Mouse (Mus musculus) adipocyte (in vitro differentiated cells): ENCODE measurements around the gene Ubac1.

Source experiments
- DNase-seq: peaks from one replicate; pipeline ENCODE4 v3.0.0-alpha.2; 2016; ENCODE audit warnings: low spot score

Gene Ubac1

DNA sequence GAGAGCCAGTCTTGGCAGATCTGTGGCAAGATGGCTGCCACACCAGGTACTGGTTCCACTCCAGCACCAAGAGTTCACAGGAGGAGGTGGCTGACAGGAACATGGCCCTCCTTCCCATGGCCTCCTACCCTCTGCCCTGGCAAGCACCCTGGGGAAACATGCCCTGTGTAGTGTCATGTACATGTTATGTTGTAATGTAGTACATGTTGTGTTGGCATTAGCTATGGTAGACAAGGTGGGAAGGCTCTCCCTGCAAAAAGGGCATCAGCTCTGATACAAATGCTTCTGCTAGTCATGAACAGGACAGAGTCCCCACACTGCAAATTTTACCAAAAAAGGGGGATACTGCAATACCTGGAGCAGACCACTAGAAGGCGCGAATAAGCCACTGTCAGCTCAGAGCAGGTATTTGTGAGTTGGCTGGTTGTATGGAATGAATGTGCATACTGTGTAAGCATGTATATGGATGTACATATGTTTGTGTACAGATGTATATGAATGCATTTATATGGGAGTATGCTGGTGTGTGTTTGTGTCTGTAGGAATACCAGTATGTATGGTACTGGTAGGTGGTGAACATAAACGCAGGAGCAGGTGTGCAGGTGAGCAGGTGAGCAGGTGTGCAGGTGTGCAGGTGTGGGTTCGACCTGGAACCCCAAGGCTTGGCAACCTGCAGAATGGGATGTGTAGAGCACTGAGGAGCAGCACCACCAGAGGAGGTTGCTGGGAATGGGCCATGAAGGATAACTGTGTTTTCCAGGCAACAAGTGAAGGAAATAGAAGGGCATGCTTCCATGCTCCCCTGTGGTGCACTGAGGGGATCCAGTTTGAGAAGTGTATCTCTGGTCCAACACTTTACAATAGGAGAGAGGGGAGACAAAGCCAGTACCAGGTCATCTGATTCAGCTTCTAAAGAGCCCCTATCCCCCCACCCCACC is 2.9 kb upstream of the Ubac1 start:
- DNase-seq: peak; percentile 30

DNA sequence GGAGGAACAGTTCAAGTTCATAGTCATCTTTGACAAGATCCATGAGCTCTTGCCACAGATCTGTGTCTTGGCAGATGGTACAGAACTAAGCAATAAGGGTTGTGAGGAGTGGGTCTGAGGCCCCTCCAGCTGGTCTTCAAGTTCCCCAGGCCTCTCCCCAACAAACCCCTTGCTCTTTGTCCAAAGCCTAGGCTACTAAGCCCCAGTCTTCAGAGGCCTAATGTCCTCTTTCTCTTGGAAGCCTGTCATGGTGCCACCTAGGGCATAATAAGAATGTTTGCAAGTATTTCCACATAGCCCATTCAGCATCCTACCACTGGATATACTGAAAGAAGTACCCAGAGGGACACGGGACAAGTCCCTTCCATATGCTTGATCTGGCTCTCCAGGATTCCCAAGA is 1.1 kb upstream of the Ubac1 start:
- peak; percentile 24 for DNase-seq

DNA sequence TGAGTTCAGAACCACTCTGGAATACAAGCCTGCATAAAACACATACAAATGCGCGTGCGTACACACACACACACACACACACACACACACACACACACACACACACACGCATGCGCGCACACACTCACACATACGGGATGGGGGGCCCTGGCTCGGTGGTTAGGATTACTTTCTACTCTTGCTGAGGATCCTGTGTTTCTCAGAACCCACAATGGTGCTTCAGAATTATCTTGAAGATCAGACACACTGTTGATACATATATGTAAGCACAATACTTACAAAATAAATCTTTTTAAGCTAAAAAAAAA is 665 bp upstream of the Ubac1 start:
- DNase-seq: no peak

DNA sequence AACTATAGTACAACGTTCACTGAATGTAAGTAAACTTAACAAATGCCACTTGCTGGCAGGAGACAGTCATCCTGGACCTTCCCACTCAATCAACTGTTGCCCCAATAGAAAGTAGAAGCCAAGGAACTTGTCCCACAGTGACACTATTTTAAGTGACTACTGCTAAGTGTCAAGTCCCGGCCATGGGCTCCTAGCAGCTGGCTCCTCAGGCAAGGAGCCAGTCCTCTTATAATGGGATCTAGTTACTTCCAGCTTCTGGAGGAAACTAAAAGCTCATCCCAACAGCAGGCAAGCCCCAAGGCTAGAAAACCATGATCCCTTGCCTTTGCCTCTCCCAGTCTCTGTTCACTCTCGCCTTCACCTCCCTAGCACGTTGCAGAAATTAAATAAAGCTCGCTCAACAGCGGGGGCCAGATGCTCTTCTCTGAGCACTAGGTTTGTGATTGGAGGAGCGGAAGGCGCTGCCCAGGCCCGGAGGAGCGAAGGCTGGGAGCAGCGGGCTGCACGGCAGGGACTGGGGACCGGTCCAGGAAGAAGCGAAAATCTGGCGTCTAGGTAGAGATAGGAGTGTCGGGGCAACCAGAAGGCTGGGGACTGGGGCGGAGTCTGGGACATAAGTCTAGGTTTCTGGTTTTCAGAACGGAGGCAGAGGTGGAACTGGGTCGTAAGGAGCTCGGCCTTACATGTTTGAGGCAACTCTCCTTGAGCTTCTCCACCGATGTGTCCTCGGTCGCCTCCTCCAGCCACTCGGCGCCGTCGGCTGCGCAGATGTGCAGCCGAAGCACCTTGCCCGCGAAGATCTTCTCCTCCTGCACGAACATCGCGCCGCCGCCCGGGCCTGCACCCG is 610 bp downstream of the Ubac1 start:
- DNase-seq: peak; percentile 69

DNA sequence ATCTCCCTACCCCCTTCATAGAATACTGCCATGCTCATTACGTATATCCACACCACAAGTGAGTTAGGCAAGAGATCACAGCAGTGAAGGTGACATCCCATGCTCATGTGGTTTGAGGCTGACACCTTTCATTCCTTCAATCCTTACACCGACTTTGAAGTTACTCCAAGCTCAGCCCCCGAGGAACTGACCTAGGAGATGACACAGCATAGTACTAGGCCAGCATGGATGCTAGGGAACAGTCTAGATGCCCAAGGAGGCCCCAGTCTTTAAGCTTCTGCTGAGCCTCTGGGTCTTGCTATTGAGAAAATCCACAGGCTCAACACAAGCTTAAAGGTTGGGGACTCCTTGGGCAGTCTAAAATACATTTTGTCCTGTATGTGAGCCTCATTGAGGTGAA is 1.6 kb downstream of the Ubac1 start:
- DNase-seq: no peak

DNA sequence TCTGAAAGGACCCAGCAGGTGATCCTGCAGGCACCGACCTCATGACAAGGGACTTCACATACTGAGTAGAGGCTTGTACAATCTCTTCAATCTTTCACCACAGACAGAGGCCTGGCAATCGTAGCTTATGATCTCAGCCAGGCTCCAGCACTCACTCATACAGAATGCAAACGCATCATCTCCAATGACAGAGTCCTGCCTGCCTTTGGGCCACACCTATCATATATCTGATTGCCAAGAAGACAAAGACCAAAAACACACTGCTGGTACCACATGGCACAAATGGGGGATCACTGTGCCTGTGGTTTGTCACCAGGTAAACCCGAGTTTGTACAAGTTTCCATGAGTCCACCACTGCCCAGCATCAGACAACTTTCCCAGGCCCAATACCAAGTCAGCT is 4.2 kb downstream of the Ubac1 start:
- DNase-seq: no peak

DNA sequence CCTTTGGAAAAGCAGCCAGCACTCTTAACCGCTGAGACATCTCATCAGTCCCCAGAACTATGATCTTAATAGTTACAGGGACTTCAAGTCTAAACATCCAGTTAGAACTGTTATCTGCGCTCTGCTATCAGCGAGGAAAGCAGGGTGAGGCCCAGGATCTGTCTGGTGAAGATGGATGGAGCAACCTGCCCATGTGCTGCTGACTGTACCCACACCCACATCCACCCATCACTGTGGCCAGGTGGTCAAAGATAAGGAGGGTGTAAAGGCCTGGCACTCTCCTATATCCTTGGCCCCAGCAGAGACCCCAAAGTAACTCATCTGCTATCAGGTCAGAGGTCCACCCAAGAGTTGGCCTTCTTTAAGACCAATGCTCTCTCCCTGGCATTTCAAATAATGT is 7.9 kb downstream of the Ubac1 start:
- DNase-seq: no peak

DNA sequence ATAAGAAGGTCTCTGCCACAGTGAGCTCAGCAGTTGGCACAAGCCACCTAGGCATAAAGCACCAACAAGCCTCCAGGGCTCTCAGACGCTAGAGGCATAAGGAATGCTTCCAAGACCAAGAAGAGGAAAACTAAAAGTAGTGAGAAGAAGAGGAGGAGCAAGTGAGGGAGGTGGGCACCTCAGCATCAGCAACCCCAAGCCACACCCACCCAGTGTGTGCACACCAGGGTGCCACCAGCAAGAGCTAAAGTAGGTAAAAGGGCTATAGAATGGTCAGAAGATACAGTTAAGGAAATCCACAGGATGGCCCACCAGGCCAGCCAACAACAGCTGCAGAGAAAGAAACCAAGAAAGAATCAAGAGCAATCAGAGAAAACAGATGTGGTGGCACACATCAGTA is 10.1 kb downstream of the Ubac1 start:
- no peak for DNase-seq

DNA sequence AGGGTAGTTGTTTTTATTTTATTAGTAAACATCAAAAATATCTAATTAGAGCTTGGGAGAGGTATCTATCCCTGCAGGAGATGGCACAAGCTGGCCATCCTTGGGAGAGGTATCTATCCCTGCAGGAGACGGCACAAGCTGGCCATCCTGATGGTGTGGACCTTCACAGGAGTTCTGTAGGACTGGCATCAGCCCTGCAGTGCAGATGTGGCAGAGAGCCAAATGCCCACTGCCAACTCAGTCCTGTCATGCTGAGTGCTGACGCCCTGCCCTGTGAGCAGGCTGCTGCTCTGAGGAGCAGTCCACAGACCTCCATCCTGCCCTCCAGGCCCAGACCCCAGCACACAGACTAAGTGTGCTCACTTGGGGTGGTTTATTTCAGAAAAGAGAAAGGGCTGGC is 19.5 kb downstream of the Ubac1 start:
- DNase-seq: no peak

DNA sequence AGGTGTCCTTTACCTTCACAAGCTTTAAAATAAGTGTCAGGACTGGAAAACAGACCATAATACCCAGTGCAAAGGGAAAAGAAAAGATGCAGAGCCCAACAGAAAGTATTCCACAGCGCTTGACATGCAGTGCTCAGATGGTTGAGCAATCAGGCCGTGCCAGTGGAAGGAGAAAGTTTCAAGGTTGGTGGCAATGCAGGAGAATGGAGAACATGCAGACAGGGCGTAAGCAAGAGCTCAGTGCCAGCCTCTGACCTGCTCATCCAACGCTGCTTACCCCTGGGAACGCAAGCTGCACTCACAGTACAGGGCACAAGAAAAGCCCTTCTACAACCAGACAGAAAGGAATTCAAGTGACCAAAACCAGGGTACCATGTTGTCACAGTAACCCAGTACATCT is 20.4 kb downstream of the Ubac1 start:
- DNase-seq: no peak

DNA sequence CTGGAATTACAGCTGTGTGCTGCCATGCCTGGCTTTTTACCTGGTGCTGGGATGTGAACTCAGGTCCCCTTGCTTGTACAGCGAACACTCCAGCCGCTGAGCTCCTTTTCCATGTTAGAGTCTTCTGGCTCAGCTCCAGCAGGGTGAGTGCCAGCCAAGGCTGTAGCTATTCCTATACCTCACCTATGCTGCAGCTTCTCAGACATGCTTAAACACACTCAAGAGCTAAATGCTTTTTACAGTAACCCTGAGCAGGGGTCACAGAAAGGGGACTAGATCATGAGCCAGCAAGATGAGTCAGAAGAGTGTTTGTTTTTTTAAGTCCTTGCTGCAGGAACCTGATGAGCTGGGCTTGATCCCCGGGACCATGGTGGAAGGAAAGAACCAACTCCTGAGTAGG is 23.8 kb downstream of the Ubac1 start:
- DNase-seq: no peak

DNA sequence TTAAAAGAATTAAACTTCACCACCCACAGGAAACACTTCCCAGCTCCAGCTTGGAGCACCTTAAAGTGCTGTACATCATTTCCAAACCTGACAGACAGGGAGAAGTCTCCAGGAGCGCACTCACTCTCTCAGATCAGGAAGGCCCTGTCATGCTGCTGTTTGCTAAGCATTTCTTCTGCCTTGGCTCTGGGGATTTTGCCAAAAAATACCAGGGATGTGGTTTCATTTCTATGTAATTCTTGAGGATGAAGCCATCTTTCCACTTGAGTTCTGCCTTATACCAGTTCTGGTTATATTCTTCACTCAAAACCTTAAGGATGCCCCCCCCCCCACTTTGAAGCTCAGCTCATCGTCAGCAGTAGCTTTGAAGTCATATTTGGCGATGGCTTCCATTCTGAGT is 26.8 kb downstream of the Ubac1 start:
- DNase-seq: no peak

DNA sequence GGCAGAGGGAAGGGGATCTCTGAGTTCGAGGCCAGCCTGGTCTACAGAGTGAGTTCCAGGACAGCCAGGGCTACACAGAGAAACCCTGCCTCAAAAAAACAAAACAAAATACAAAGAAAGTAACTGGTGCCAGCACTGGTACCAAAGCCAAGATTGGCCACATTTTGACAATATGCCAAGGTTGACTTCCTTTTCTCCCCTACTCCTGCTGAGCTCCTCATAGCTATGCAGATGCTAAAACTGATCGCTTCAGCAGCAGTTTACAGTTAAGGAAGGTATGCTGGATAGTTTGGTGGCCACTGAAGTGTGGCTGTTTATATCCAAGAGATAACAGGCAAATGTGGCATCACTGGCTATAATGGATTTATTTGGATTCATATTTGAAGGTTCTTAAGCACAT is 29.3 kb downstream of the Ubac1 start:
- DNase-seq: peak; percentile 53

DNA sequence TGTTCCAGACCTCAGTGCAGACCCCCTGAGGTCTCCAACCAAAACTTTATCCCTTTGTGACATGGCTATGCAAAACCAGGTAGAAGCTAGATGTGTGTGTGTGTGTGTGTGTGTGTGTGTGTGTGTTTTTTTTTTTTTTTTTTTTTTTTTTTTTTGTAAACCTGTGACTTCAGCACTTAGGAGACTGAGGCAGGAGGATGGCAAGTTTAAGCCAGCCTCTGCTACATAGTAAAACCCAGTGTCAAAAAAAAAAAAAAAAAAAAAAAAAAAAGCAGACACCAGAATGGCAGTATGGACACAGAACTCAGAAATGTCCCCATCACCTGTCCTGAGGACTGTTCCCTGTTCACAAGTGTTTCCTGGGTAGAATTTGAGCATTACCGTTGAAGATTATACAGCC is 31.9 kb downstream of the Ubac1 start:
- no peak for DNase-seq

DNA sequence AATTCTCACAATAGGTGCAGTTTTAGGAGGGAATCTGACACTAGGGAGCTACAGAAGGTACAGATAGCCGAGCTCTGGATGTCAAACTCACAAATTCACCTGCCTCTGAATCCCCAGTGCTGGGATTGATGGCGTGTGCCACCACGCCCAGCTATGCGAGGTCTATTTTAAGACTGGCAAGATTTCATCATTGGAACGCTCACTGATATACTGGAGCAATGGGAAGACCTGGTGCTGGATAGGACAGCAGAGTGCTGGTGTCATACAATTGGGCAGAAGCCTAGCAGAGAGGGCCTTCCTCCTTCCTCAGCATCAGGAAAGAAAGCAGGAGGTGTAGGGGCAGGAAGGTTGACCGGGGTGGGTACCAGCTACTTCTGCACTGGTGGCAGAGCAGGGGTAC is 33.7 kb downstream of the Ubac1 start:
- no peak for DNase-seq

DNA sequence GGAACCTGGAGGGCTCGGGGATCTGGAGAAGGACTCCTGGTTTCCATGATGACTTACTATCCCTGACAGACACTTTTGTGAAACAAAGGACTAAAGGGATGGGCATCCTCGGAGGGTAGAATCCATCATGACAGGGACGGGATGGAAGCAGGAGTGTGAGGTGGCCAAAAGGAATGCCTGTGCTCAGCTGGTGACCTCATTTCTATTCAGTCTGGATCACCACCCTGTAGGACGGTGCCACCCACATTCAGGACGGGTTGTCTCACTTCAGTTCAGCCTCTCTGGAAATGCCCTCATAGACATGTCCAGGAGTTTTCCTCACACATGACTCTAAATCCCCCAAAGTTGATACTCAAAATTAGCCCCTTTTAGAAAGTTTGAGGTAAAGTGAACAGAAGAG is 34.9 kb downstream of the Ubac1 start:
- DNase-seq: no peak

DNA sequence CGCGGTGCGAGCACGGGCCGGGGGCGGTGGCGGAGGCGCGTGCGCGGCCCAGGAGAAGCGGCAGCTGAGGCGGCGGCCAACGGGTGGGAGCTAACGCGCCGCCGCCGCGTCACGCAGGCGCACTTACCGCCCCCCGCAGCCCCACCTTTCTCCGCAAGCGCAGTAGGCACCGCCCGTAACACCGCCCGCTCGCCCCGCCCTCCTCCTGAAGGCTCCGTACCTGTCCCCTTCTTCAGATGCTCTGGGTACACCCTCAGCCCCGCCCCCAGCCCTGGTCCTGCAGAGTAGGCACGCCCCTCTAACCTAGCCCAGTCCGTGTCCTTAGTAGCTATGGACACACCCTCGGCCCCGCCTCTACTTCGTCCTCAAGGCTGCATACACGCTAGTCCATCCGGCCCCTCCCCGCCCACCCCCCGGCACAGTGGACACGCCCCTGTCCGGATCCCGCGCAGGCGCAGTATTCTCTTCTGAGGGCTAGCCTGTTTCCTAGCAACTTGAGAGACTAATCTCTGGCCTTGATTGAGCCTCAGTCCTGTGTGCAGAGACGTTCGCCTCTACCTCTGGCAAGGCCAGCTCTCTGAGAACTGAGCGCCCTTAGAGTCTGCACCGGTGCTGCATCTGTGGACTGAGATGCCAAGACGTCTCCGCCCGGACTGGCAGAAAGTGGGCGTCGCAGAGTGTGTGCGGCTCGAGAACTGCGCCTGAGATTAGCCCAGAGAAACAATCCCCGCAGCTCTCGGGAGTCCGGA is 38.2 kb downstream of the Ubac1 start, which contains the start of gene Camsap1:
Gene Camsap1 (minus strand): TSS at position 124 of the 749 bp plus-strand sequence.
- DNase-seq: peak; percentile 100

DNA sequence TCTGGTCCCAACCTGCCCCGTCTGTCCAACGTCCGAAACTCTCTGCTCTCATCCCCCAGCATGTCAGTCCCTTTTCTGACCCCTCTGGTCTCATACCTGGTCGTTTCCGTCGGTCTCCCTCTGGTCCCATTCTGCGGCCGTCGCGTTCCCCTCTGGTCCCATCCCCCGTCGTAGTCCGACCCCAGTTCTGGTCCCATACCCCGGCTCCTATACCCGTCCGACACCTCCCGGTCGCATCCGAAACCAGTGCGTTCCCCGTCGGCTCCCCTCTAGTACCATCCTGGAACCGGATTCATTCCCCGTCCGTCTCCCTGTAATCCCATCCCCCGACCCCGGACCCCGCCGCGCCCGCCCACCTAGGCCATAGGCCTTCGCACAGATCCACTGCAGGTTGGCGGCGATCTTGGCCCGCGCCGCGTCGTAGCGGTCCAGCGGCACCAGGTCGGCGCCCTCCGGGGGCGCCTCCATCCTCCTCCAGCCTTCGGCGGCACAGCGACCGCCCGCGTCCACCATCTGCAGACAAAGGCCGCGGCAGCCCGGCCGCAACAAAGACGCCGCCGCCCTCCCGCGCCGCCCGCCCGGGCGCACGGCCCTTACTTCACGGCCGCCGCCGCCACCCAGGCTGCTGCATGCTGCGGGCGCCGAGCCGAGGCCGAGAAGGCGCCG is 39.0 kb downstream of the Ubac1 start:
- DNase-seq: no peak

DNA sequence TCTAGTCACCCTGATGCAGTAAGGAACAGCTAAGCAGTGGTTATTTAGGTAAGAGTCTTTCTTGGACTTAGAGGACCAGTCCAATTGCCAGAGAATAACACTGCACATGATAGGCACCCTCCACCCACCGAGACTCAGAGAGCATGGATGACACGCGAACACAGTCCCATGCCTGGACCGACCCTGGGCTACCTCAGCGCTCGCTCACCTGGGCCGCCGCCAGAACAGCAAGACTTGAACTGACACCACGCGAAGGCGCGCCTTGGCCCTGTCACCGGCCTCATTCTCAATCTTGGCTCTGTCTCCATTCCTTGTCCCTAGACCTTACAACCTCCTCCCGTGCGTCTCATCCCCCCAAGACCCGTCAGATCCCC is 39.5 kb downstream of the Ubac1 start:
- peak; percentile 61 for DNase-seq

DNA sequence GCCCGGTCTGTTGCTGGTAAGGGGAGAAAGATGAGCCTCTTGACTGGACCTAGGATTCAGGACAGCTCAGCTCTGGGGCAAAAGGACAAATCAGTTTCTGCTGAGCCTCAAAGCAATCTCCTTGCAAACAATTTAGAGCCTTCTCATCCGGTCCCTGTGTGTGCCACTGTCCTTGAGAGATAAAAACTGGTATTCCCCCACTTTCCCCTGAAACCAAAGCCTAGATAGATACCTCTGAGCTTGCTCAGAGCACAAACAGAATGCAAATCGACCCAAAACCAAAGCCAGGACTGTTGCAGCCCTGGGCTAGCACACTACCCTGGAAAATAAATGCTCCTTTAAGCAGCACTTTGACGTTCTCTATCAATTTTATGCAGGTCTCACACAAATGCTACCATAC is 42.5 kb downstream of the Ubac1 start:
- no peak for DNase-seq

DNA sequence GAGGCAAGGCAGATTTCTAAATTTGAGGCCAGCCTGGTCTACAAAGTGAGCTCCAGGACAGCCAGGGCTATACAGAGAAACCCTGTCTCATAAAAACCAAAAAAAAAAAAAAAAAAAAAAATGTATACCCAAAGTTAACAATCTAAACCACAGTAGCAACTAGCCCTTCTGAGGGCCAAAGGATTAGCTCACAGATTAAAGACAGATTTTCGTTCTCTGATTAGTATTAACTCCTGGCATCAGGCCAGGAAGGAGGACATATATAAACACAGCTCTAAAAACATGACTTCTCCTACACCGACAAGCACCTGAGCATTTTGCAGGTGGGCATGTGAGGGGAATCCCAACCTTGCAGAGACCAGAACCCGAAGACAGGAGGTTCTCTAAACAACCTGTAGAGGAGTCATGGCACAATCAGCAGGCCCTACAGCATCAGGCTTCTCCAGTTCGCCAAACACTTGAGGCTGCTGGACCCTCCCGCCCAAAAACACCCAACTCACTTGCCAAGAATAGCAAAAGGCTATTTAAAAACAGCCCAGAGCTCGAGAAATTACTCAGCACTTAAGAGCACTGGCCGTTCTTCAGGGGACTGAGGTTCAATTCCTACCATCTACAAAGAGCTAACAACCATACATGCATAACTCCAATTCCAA is 43.8 kb downstream of the Ubac1 start:
- DNase-seq: peak; percentile 38
